Mouse (Mus musculus): ENCODE measurements around the gene Cnot6. TPM values are rescaled to one million over a fixed set of nuclear protein-coding genes. Genes with fewer than 3 reads are reported as not detected.

Gene Cnot6
- polyA plus RNA-seq, 1 experiment from 2014 or later = 63.1 TPM

GRCm38 (mm10) chr11:49662292-49662780 lies 50.2 kb downstream of the Cnot6 start:
- no peaks in the 10 kb centered on the region for H3K27me3 ChIP-seq (ENCODE audit: poor library complexity, severe bottlenecking)
- H3K36me3 ChIP-seq (replicated peaks) = no peaks in the 10 kb centered on the region
- no peak overlapping the region for H3K27ac ChIP-seq
- H3K4me1 ChIP-seq = peaks cover 4% of the 10 kb centered on the region; the same call in 1 of the 2 replicates
- no peak overlapping the region for H3K4me3 ChIP-seq
- no peak for DNase-seq (ENCODE audit: extremely low spot score, low spot score)
- WGBS = 62% methylated on average over 15 of the region's 15 CpGs
- no peaks in the 10 kb centered on the region for H3K9me3 ChIP-seq

DNA sequence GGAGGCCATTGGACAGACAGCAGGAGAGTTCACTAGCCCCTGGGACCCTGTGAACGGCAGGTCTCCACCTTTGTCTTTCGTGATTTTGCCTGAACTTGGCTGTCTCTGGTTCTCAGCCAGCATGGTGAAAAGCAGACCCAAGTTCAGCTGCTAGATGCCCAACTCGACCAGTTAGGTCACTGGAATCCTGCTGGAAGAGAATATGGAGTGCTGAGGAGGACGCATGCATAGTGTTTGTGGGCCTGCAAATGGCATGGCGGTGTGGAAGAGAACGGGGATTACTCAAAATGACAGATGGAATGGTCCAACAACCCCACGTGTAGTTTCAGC lies 53.1 kb downstream of the Cnot6 start:
- Histone ChIP-seq H3K27ac (no peak overlapping the region), H3K36me3 (replicated peaks) (no peaks in the 10 kb centered on the region), H3K4me3 (no peak overlapping the region), H3K9me3 (no peaks in the 10 kb centered on the region), H3K4me1 (peaks cover 4% of the 10 kb centered on the region; the same call in 1 of the 2 replicates), H3K27me3 (ENCODE audit: poor library complexity, severe bottlenecking) (no peaks in the 10 kb centered on the region)
- 78% methylated on average over 7 of the region's 7 CpGs for WGBS
- DNase-seq (ENCODE audit: extremely low spot score, low spot score) = no peak

DNA sequence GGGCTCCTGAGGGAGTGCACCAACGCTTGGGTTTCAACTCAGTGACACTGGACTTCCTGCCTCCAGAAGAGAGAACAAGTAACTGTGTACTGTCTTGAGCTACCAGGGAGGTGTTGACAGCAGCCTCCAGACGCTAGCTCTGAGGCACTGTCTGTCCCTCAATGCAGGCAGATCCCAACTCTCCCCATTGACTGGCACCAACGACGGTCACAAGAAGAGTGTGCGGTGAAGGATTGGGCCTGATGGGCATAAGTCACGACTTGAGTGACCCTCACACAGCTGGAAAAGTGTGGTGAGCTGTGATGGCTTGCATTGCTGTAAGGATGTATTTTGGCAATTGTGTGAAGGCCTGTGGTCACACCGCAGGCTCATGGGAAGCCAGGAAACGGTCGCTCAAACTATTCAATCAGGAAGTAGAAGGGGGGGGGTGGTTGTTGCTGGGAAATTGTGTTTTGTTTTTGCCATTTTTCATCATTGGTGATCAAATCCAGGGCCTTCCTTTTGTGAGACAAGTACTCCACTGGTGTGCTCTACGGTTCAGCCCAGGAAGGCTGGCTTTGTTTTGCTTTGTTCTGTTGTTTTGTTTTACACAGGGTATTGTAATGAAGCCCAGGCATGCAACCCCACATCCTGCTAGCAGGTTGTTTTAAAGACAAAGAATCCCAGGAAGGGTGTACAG lies 53.6 kb downstream of the Cnot6 start:
- H3K27ac ChIP-seq = 0 out of 2 replicates have a peak overlapping the region, but pooled peaks have one; percentile 9
- no peaks in the 10 kb centered on the region for H3K36me3 ChIP-seq (replicated peaks)
- no peaks in the 10 kb centered on the region for H3K9me3 ChIP-seq
- H3K4me1 ChIP-seq = peaks cover 4% of the 10 kb centered on the region; the same call in 1 of the 2 replicates
- H3K4me3 ChIP-seq = no peak overlapping the region
- no peak for DNase-seq (ENCODE audit: extremely low spot score, low spot score)
- 74% methylated on average over 10 of the region's 10 CpGs for whole genome bisulfite sequencing
- no peaks in the 10 kb centered on the region for H3K27me3 ChIP-seq (ENCODE audit: poor library complexity, severe bottlenecking)

DNA sequence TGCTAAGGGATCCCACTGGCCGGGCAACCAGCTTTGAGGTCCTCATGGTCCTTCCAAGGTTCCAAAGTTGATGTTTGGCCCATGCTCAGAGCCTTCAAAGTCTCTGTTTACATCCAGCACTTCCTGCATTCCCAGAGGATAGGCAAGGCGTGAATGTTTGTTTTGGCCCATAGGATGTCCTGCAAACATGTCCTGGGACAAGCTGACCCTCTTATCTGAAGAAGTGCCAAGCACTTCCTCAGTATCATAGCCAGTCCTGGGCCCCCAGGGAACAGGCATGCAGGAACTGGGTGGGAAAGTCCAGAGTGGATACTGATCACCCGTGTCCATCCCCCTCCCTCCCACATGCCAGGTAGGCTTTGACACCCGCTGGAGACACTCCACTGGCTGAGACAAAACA lies 54.5 kb downstream of the Cnot6 start:
- Histone ChIP-seq H3K36me3 (replicated peaks) (no peaks in the 10 kb centered on the region), H3K27me3 (ENCODE audit: poor library complexity, severe bottlenecking) (no peaks in the 10 kb centered on the region), H3K4me3 (no peak overlapping the region), H3K9me3 (no peaks in the 10 kb centered on the region), H3K27ac (no peak overlapping the region), H3K4me1 (peaks cover 7% of the 10 kb centered on the region)
- 85% methylated on average over 4 of the region's 4 CpGs for WGBS
- DNase-seq (ENCODE audit: extremely low spot score, low spot score) = no peak

GRCm38 (mm10) chr11:49655501-49655900 lies 57.0 kb downstream of the Cnot6 start:
- H3K27ac ChIP-seq = no peak overlapping the region
- H3K4me3 ChIP-seq = no peak overlapping the region
- no peaks in the 10 kb centered on the region for H3K9me3 ChIP-seq
- peaks cover 20% of the 10 kb centered on the region for H3K4me1 ChIP-seq
- no peaks in the 10 kb centered on the region for H3K27me3 ChIP-seq (ENCODE audit: poor library complexity, severe bottlenecking)
- DNase-seq (ENCODE audit: extremely low spot score, low spot score) = no peak
- H3K36me3 ChIP-seq (replicated peaks) = no peaks in the 10 kb centered on the region

DNA sequence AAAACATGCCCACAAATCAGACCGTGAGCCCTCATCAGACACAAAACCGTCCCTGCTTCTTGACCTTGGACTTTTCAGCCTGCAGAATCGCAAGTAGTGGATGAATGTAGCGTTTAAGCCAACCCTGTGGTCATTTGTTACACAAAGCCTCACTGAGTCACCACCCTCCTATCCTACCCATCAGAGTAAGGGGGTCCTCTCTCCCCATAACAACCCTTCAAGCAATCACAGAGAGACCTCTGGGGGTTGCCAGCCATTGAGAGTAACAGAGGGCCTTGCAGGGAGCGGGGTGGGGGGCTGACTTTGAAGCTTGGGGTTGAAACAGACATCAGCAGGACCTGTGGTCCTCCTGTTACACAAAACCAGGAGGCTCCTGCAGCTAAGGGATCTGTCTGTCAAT lies 57.9 kb downstream of the Cnot6 start:
- DNase-seq (ENCODE audit: extremely low spot score, low spot score) = no peak
- H3K4me1 ChIP-seq = peaks cover 22% of the 10 kb centered on the region
- no peak overlapping the region for H3K4me3 ChIP-seq
- 91% methylated on average over 5 of the region's 5 CpGs for WGBS
- H3K27me3 ChIP-seq (ENCODE audit: poor library complexity, severe bottlenecking) = no peaks in the 10 kb centered on the region
- H3K36me3 ChIP-seq (replicated peaks) = no peaks in the 10 kb centered on the region
- H3K9me3 ChIP-seq = no peaks in the 10 kb centered on the region
- no peak overlapping the region for H3K27ac ChIP-seq

GRCm38 (mm10) chr11:49653079-49653408 lies 59.5 kb downstream of the Cnot6 start:
- peaks cover 18% of the 10 kb centered on the region for H3K4me1 ChIP-seq
- H3K9me3 ChIP-seq = no peaks in the 10 kb centered on the region
- H3K36me3 ChIP-seq (replicated peaks) = no peaks in the 10 kb centered on the region
- peak overlapping the region; percentile 26; the same call in 1 of the 2 replicates for H3K4me3 ChIP-seq
- H3K27me3 ChIP-seq (ENCODE audit: poor library complexity, severe bottlenecking) = no peaks in the 10 kb centered on the region
- WGBS = 48% methylated on average over 11 of the region's 11 CpGs
- H3K27ac ChIP-seq = 0 out of 2 replicates have a peak overlapping the region, but pooled peaks have one; percentile 35
- no peak for DNase-seq (ENCODE audit: extremely low spot score, low spot score)

- Histone ChIP-seq H3K9me3 (no peaks in the 10 kb centered on the region), H3K27me3 (ENCODE audit: poor library complexity, severe bottlenecking) (no peaks in the 10 kb centered on the region), H3K27ac (0 out of 2 replicates have a peak overlapping the region, but pooled peaks have one; percentile 30), H3K4me3 (peak overlapping the region; percentile 26; the same call in 1 of the 2 replicates), H3K4me1 (peaks cover 18% of the 10 kb centered on the region), H3K36me3 (replicated peaks) (no peaks in the 10 kb centered on the region)
- DNase-seq (ENCODE audit: extremely low spot score, low spot score) = peak; percentile 84
- 29% methylated on average over 19 of the region's 19 CpGs for WGBS
These were observed 60.0 kb downstream of the Cnot6 start for GRCm38 (mm10) chr11:49652401-49653078.

- H3K4me3 ChIP-seq = no peak overlapping the region
- H3K9me3 ChIP-seq = no peaks in the 10 kb centered on the region
- H3K36me3 ChIP-seq (replicated peaks) = no peaks in the 10 kb centered on the region
- no peak for DNase-seq (ENCODE audit: extremely low spot score, low spot score)
- WGBS = 91% methylated on average over 10 of the region's 10 CpGs
- 0 out of 2 replicates have a peak overlapping the region, but pooled peaks have one; percentile 30 for H3K27ac ChIP-seq
- H3K27me3 ChIP-seq (ENCODE audit: poor library complexity, severe bottlenecking) = no peaks in the 10 kb centered on the region
- H3K4me1 ChIP-seq = peaks cover 18% of the 10 kb centered on the region
These were observed 60.7 kb downstream of the Cnot6 start for GRCm38 (mm10) chr11:49651762-49652322.

- no peak for DNase-seq (ENCODE audit: extremely low spot score, low spot score)
- Histone ChIP-seq H3K27me3 (ENCODE audit: poor library complexity, severe bottlenecking) (no peaks in the 10 kb centered on the region), H3K9me3 (no peaks in the 10 kb centered on the region), H3K4me3 (no peak overlapping the region), H3K27ac (peak overlapping the region; percentile 51; the same call in 1 of the 2 replicates), H3K36me3 (replicated peaks) (no peaks in the 10 kb centered on the region), H3K4me1 (peaks cover 18% of the 10 kb centered on the region)
- 83% methylated on average over 16 of the region's 16 CpGs for WGBS
These were observed 61.3 kb downstream of the Cnot6 start for GRCm38 (mm10) chr11:49650994-49651761.

GRCm38 (mm10) chr11:49650113-49650993 lies 62.2 kb downstream of the Cnot6 start:
- H3K4me3 ChIP-seq = no peak overlapping the region
- no peaks in the 10 kb centered on the region for H3K36me3 ChIP-seq (replicated peaks)
- peaks cover 18% of the 10 kb centered on the region for H3K4me1 ChIP-seq
- 64% methylated on average over 18 of the region's 18 CpGs for WGBS
- H3K27me3 ChIP-seq (ENCODE audit: poor library complexity, severe bottlenecking) = no peaks in the 10 kb centered on the region
- H3K9me3 ChIP-seq = no peaks in the 10 kb centered on the region
- 0 out of 2 replicates have a peak overlapping the region, but pooled peaks have one; percentile 51 for H3K27ac ChIP-seq
- no peak for DNase-seq (ENCODE audit: extremely low spot score, low spot score)

DNA sequence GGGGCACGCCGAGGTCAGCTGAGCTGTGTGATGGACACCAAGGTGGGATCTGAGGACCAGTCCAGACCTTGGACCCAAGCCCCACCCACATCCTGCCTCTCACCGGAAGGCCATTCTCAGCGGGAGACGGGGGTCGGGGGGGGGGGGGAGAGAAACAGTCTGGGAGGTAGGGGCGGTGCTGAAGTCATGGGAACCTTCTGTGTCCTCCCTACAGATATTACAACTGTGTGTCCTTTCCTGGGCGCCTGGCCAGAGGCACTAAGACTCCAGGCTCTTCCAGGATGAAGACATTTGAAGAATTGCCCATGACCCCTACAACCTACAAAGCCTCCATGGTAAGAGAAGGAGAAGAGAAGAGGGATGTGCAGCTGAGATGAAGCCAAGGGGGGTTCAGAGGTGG lies 66.8 kb downstream of the Cnot6 start:
- no peaks in the 10 kb centered on the region for H3K36me3 ChIP-seq (replicated peaks)
- H3K27me3 ChIP-seq (ENCODE audit: poor library complexity, severe bottlenecking) = no peaks in the 10 kb centered on the region
- peaks cover 3% of the 10 kb centered on the region; the same call in 1 of the 2 replicates for H3K4me1 ChIP-seq
- WGBS = 73% methylated on average over 8 of the region's 8 CpGs
- H3K9me3 ChIP-seq = no peaks in the 10 kb centered on the region
- H3K4me3 ChIP-seq = no peak overlapping the region
- H3K27ac ChIP-seq = no peak overlapping the region
- DNase-seq (ENCODE audit: extremely low spot score, low spot score) = no peak
